Mouse (Mus musculus): ENCODE measurements at regions not wholly inside any gene's neighbourhood (a gene's known extent, or its start where the extent isn't known, plus 50 kb on each side); places are given as distances from the start of the nearest gene placed in this dataset.

DNA sequence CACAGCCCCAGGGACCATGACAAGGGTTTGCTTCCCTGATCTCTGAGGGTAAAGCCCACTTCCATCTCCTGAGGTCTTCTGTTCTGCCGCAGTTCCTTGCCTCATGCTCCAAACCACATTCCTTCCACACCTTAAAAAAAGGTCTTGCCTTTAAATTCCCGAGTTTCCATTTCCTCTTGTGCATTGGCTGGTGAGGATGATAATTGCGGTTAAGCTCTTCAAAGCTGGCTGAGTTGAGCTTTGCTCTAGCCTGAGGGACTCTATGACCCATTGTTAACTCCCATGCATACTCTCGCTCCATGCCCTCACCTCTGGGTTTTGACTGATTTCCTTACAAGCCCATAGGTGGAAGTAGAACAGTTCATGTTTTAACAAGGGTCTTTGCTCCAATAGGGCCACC, 112.9 kb downstream of the Gm10260 start:
- 71% methylated on average over 4 of the region's 4 CpGs for WGBS
- no peak overlapping the region for H3K9ac ChIP-seq (replicated peaks; ENCODE audit: low read depth, low read length)
- H3K9me3 ChIP-seq (ENCODE audit: control insufficient read depth, low read depth, low read length) = no peaks in the 10 kb centered on the region
- H3K36me3 ChIP-seq (ENCODE audit: control insufficient read depth, insufficient read depth, low read length) = no peaks in the 10 kb centered on the region
- H3K4me2 ChIP-seq (replicated peaks; ENCODE audit: low read depth, low read length) = no peak overlapping the region
- no peak for ATAC-seq (ENCODE audit: insufficient number of reproducible peaks, insufficient read depth, low FRiP score, low read depth)
- H3K4me3 ChIP-seq (ENCODE audit: low read depth, low read length) = no peak overlapping the region
- H3K27me3 ChIP-seq (ENCODE audit: control insufficient read depth, insufficient read depth, low read length) = no peaks in the 10 kb centered on the region
- H3K27ac ChIP-seq (ENCODE audit: low read length) = no peak overlapping the region
- no peaks in the 10 kb centered on the region for H3K4me1 ChIP-seq (ENCODE audit: control insufficient read depth, insufficient read depth, low read length)

DNA sequence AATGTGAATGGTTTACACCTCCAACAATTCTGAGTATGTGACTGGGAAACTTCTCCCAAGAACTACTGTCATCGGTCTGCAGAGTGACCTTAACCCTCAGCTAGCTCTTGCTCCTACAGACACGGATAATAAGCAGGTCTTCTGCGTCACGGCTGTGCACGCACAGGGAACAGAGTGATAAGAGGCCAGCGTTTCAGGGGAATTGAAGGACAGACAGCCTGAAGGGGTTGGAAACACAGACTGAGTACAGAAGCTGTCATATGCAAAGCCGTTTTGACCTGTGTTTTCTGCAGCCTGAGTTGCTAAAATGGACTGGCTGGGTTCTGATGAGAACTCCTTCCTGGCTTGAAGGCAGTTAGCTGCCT, 114.4 kb downstream of the Gm10260 start:
- WGBS = 70% methylated on average over 7 of the region's 7 CpGs

DNA sequence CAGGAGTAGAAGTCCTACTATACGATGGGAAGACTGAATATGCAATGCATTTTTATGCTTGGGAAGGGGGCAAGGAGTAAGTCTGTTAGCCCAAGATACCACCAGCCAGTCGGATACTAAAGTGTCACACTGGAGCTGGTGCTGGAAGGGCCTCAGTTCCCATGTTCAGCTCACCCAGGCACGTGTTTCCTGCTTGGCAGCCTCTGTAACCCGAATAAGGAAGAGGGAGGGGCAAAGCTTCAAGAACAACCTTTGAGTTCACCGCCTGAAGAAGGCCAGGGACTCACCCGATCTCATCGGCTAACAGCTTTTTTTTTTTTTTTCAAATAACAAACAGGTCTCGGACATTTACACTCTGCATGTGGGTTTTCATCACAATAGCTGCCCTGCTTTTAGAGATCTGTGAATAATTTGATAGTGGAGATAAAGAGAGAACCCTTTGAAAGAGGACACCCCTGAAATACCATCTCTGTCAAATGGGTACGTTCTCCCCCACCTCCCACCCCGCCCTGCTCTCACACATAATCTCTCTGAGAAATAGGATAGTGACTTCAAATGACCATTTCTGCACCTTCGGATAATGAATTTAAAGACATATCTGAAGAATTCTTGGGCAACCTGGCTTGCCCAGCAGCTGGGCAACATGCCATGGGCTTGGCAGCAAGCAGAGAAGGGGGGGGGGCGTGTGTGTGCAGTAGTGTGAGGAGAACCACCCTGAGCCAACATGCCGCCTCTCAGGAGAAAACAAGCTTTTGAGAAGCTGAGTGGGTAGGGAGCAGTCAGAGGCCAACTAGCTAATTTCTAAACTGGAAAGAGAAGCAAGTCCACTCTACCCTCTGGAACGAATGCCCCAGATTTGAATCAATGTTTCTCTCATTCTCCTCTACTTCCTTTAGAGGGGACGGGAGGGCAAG, 115.1 kb downstream of the Gm10260 start:
- no peak for ATAC-seq (ENCODE audit: insufficient number of reproducible peaks, insufficient read depth, low FRiP score, low read depth)
- H3K27me3 ChIP-seq (ENCODE audit: control insufficient read depth, insufficient read depth, low read length) = no peaks in the 10 kb centered on the region
- H3K27ac ChIP-seq (ENCODE audit: low read length) = no peak overlapping the region

More for the DNA sequence above, 114.4 kb downstream of the Gm10260 start:
- no peak overlapping the region for H3K4me3 ChIP-seq (ENCODE audit: low read depth, low read length)
- H3K9me3 ChIP-seq (ENCODE audit: control insufficient read depth, low read depth, low read length) = no peaks in the 10 kb centered on the region
- H3K27ac ChIP-seq (ENCODE audit: low read length) = no peak overlapping the region
- no peaks in the 10 kb centered on the region for H3K27me3 ChIP-seq (ENCODE audit: control insufficient read depth, insufficient read depth, low read length)
- H3K9ac ChIP-seq (replicated peaks; ENCODE audit: low read depth, low read length) = no peak overlapping the region
- H3K36me3 ChIP-seq (ENCODE audit: control insufficient read depth, insufficient read depth, low read length) = no peaks in the 10 kb centered on the region
- no peak overlapping the region for H3K4me2 ChIP-seq (replicated peaks; ENCODE audit: low read depth, low read length)
- no peak for ATAC-seq (ENCODE audit: insufficient number of reproducible peaks, insufficient read depth, low FRiP score, low read depth)
- no peaks in the 10 kb centered on the region for H3K4me1 ChIP-seq (ENCODE audit: control insufficient read depth, insufficient read depth, low read length)

DNA sequence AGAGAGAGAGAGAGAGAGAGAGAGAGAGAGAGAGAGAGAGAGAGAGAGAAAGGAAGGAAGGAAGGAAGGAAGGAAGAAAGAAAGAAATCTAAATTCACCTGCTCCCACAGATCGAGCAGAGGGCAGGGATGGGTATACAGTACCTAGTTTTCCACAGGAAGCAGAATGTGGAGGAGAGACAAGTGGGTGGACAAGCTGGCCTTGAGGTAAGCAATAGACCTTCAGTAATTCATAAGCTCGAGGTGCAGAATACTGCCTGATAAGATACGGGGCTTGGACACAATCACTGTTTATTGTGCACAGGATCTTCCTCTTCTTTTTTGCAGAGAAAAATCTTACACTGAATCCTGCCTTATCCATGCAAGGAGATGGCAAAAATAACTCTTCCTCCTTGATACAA, 120.2 kb downstream of the Gm10260 start:
- H3K4me3 ChIP-seq (ENCODE audit: low read depth, low read length) = no peak overlapping the region
- no peaks in the 10 kb centered on the region for H3K9me3 ChIP-seq (ENCODE audit: control insufficient read depth, low read depth, low read length)
- no peak overlapping the region for H3K9ac ChIP-seq (replicated peaks; ENCODE audit: low read depth, low read length)
- no peak for ATAC-seq (ENCODE audit: insufficient number of reproducible peaks, insufficient read depth, low FRiP score, low read depth)
- 71% methylated on average over 3 of the region's 3 CpGs for WGBS
- no peak overlapping the region for H3K4me2 ChIP-seq (replicated peaks; ENCODE audit: low read depth, low read length)
- H3K27ac ChIP-seq (ENCODE audit: low read length) = no peak overlapping the region
- H3K4me1 ChIP-seq (ENCODE audit: control insufficient read depth, insufficient read depth, low read length) = no peaks in the 10 kb centered on the region
- no peaks in the 10 kb centered on the region for H3K27me3 ChIP-seq (ENCODE audit: control insufficient read depth, insufficient read depth, low read length)
- no peaks in the 10 kb centered on the region for H3K36me3 ChIP-seq (ENCODE audit: control insufficient read depth, insufficient read depth, low read length)

More for the DNA sequence above, 115.1 kb downstream of the Gm10260 start:
- Histone ChIP-seq H3K4me3 (ENCODE audit: low read depth, low read length) (no peak overlapping the region), H3K4me1 (ENCODE audit: control insufficient read depth, insufficient read depth, low read length) (no peaks in the 10 kb centered on the region), H3K36me3 (ENCODE audit: control insufficient read depth, insufficient read depth, low read length) (no peaks in the 10 kb centered on the region), H3K9ac (replicated peaks; ENCODE audit: low read depth, low read length) (no peak overlapping the region), H3K4me2 (replicated peaks; ENCODE audit: low read depth, low read length) (no peak overlapping the region), H3K9me3 (ENCODE audit: control insufficient read depth, low read depth, low read length) (no peaks in the 10 kb centered on the region)
- 60% methylated on average over 15 of the region's 15 CpGs for WGBS

DNA sequence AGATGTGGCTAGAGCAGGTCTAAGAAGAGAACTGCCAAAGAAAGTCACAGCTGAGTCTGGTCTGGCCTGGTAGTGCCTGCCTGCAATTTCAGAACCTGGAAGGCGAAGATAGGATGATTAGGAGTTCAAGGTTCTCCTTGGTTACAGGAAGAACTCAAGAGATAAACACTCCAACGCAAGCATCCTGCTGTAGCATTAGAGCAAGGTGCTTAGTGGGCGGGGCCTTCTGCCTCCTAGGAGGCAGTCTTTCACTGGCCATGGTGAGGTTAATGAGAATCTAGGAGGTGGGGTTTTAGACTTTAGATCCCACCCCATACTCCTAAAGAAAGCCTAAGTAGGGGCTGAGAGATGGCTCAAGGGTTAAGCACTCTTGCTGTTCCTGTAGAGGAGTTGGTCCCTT, 120.8 kb downstream of the Gm10260 start:
- H3K4me1 ChIP-seq (ENCODE audit: control insufficient read depth, insufficient read depth, low read length) = no peaks in the 10 kb centered on the region
- no peaks in the 10 kb centered on the region for H3K27me3 ChIP-seq (ENCODE audit: control insufficient read depth, insufficient read depth, low read length)
- WGBS = 66% methylated on average over 3 of the region's 3 CpGs
- H3K9me3 ChIP-seq (ENCODE audit: control insufficient read depth, low read depth, low read length) = no peaks in the 10 kb centered on the region
- no peak overlapping the region for H3K4me2 ChIP-seq (replicated peaks; ENCODE audit: low read depth, low read length)
- no peak overlapping the region for H3K27ac ChIP-seq (ENCODE audit: low read length)
- H3K36me3 ChIP-seq (ENCODE audit: control insufficient read depth, insufficient read depth, low read length) = no peaks in the 10 kb centered on the region
- no peak for ATAC-seq (ENCODE audit: insufficient number of reproducible peaks, insufficient read depth, low FRiP score, low read depth)
- H3K9ac ChIP-seq (replicated peaks; ENCODE audit: low read depth, low read length) = no peak overlapping the region
- H3K4me3 ChIP-seq (ENCODE audit: low read depth, low read length) = no peak overlapping the region

DNA sequence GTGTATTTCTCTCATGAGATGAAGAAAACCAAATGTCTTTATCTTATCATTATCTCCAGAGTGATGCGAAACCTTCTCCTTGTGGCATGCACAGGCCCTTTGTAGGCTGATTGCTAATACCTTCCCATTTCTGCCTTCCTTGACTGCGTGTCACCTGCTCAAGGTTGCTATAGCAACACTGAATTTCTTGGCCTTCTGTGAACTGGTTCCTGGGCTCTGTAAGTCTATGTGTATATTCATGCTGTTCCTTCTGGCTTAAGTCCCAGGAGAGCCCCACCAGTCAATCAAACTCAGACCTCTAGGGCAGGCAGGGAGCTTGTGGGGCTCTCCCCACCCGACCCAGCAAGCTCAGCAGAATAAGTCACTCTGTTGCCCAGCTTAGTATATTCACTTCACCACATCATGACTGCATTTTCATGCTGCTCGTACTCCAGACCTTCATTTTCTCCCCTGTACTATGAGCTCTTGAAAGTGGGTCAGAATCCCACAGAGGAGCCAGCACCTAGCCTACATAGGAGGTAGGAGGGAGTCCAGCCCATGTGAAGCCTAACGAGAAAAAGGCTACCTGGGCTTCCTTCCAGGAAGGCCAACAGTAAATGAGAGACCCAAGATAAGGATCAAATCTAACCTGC, 121.9 kb downstream of the Gm10260 start:
- WGBS = 67% methylated on average over 5 of the region's 5 CpGs
- no peak overlapping the region for H3K4me2 ChIP-seq (replicated peaks; ENCODE audit: low read depth, low read length)
- no peaks in the 10 kb centered on the region for H3K9me3 ChIP-seq (ENCODE audit: control insufficient read depth, low read depth, low read length)
- no peaks in the 10 kb centered on the region for H3K27me3 ChIP-seq (ENCODE audit: control insufficient read depth, insufficient read depth, low read length)
- no peaks in the 10 kb centered on the region for H3K4me1 ChIP-seq (ENCODE audit: control insufficient read depth, insufficient read depth, low read length)
- H3K4me3 ChIP-seq (ENCODE audit: low read depth, low read length) = no peak overlapping the region
- H3K27ac ChIP-seq (ENCODE audit: low read length) = no peak overlapping the region
- no peaks in the 10 kb centered on the region for H3K36me3 ChIP-seq (ENCODE audit: control insufficient read depth, insufficient read depth, low read length)
- no peak overlapping the region for H3K9ac ChIP-seq (replicated peaks; ENCODE audit: low read depth, low read length)
- ATAC-seq (ENCODE audit: insufficient number of reproducible peaks, insufficient read depth, low FRiP score, low read depth) = no peak

DNA sequence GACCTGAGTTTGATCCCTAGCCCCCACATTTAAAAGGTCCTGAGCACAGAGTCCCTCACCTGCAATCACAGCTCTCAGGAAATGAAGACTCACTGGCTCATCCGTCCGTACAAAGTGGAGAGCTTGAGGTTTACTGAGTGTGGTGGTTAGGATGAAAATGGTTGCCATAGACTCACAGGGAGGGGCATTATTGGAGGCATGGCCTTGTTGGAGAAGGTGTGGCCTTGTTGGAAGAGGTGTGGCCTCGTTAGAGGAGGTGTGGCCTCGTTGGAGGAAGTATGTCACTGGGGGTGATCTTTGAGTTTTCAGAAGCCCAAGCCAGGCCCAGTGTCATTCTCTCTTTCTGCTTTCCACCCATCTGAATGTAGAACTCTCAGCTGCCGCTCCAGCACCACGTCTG, 122.9 kb downstream of the Gm10260 start:
- no peak overlapping the region for H3K27ac ChIP-seq (ENCODE audit: low read length)
- H3K4me1 ChIP-seq (ENCODE audit: control insufficient read depth, insufficient read depth, low read length) = no peaks in the 10 kb centered on the region
- 91% methylated on average over 6 of the region's 6 CpGs for WGBS
- H3K27me3 ChIP-seq (ENCODE audit: control insufficient read depth, insufficient read depth, low read length) = no peaks in the 10 kb centered on the region
- H3K4me2 ChIP-seq (replicated peaks; ENCODE audit: low read depth, low read length) = no peak overlapping the region
- no peak overlapping the region for H3K9ac ChIP-seq (replicated peaks; ENCODE audit: low read depth, low read length)
- H3K4me3 ChIP-seq (ENCODE audit: low read depth, low read length) = no peak overlapping the region
- no peaks in the 10 kb centered on the region for H3K9me3 ChIP-seq (ENCODE audit: control insufficient read depth, low read depth, low read length)
- H3K36me3 ChIP-seq (ENCODE audit: control insufficient read depth, insufficient read depth, low read length) = no peaks in the 10 kb centered on the region
- no peak for ATAC-seq (ENCODE audit: insufficient number of reproducible peaks, insufficient read depth, low FRiP score, low read depth)

DNA sequence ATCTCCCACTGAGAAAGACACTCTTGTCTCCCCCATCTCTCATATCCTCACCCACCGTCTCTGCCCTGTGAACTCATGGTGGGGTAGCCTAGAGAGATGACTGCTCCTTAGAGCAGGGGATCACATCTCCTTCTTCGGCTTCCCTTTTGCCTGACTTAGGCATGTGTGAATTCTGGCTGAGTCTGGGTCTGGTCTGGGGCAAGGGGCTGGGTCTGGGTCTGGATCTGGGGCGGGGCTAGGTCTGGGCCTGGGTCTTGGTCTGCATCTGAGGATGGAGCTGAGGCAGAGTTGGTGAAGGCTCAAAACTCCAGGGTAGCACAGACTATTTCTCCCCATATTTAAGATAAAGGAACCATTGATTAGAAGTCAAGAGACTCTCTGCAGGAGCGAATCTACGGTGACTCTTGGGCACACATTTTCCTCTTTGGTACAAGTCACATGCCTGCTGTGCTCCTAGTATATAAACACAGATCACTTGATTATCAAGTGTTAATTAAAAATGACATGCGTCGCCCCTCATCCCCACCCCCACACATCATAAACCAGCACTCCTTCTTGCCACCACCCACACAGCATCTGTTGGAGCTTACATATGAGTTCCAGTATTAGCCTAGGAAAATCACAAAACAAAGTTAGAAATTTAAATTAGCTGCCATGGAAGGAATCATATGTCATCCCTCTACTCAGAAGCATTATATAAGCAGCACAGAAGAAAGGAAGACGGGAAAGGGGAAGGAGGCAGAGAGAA, 126.2 kb downstream of the Gm10260 start:
- H3K4me1 ChIP-seq (ENCODE audit: control insufficient read depth, insufficient read depth, low read length) = no peaks in the 10 kb centered on the region
- H3K4me3 ChIP-seq (ENCODE audit: low read depth, low read length) = no peak overlapping the region
- ATAC-seq (ENCODE audit: insufficient number of reproducible peaks, insufficient read depth, low FRiP score, low read depth) = no peak
- H3K36me3 ChIP-seq (ENCODE audit: control insufficient read depth, insufficient read depth, low read length) = no peaks in the 10 kb centered on the region
- H3K9me3 ChIP-seq (ENCODE audit: control insufficient read depth, low read depth, low read length) = no peaks in the 10 kb centered on the region
- H3K4me2 ChIP-seq (replicated peaks; ENCODE audit: low read depth, low read length) = no peak overlapping the region
- H3K27ac ChIP-seq (ENCODE audit: low read length) = no peak overlapping the region
- H3K27me3 ChIP-seq (ENCODE audit: control insufficient read depth, insufficient read depth, low read length) = no peaks in the 10 kb centered on the region
- WGBS = 70% methylated on average over 8 of the region's 8 CpGs
- H3K9ac ChIP-seq (replicated peaks; ENCODE audit: low read depth, low read length) = no peak overlapping the region
